Mouse (Mus musculus) heart, embryonic 15.5 days (tissue): ENCODE measurements at regions not wholly inside any gene's neighbourhood (a gene's known extent, or its start where the extent isn't known, plus 50 kb on each side); places are given as distances from the start of the nearest gene placed in this dataset.

ENCODE experiments used
- ATAC-seq: fragments of 200-750 bp; cut with Nextera tagmentation; replicated peaks from 2 replicates; pipeline ENCODE4 v1.8.0; 2017; ENCODE audit warnings: low read depth, moderate TSS enrichment; ENCODE audit not compliant: insufficient number of reproducible peaks, insufficient read depth, low FRiP score
- H3K27ac ChIP-seq: fragments of 300-500 bp; sonication (generic); 2 replicates; pipeline ENCODE4 v1.5.1; 2015; ENCODE audit warnings: mild to moderate bottlenecking, inconsistent platforms
- H3K27me3 ChIP-seq: fragments of 300-500 bp; sonication (generic); 2 replicates; pipeline ENCODE4 v1.6.1; 2015; ENCODE audit warnings: inconsistent platforms
- H3K36me3 ChIP-seq: fragments of 300-500 bp; sonication (generic); 2 replicates; pipeline ENCODE4 v1.6.1; 2015; ENCODE audit warnings: mild to moderate bottlenecking, inconsistent platforms
- H3K4me1 ChIP-seq: fragments of 300-500 bp; sonication (generic); replicated peaks from 2 replicates; pipeline ENCODE4 v1.6.1; 2015; ENCODE audit warnings: inconsistent platforms
- H3K4me2 ChIP-seq: fragments of 300-500 bp; sonication (generic); 2 replicates; pipeline ENCODE4 v1.6.1; 2015; ENCODE audit warnings: inconsistent platforms, mild to moderate bottlenecking, moderate library complexity
- H3K4me3 ChIP-seq: fragments of 300-500 bp; sonication (generic); 2 replicates; pipeline ENCODE4 v1.5.1; 2015; ENCODE audit warnings: mild to moderate bottlenecking, inconsistent platforms
- H3K9ac ChIP-seq: fragments of 300-500 bp; sonication (generic); 2 replicates; pipeline ENCODE4 v1.6.1; 2015; ENCODE audit warnings: mild to moderate bottlenecking, inconsistent platforms
- H3K9me3 ChIP-seq: fragments of 300-500 bp; sonication (generic); replicated peaks from 2 replicates; pipeline ENCODE4 v1.6.1; 2016; ENCODE audit warnings: inconsistent platforms
- WGBS: fragments of 180-500 bp; shearing (Covaris S2); methylation state at CpG from one replicate; pipeline ENCODE4 v1.1.7; 2015; ENCODE audit warnings: mixed read lengths; 5-methylcytosine and 5-hydroxymethylcytosine counted together

GRCm38 (mm10) chr11:17768345-17768759 is 185.3 kb downstream of the Etaa1 start:
- Histone ChIP-seq H3K4me1 (peaks cover 17% of the 10 kb centered on the region), H3K9me3 (no peaks in the 10 kb centered on the region), H3K27me3 (no peaks in the 10 kb centered on the region), H3K27ac (peak overlapping the region; percentile 62), H3K4me2 (no peak overlapping the region), H3K4me3 (no peak overlapping the region), H3K9ac (no peak overlapping the region), H3K36me3 (no peaks in the 10 kb centered on the region)
- peak; percentile 89 for ATAC-seq

GRCm38 (mm10) chr11:17768837-17769466 is 184.7 kb downstream of the Etaa1 start:
- 32% methylated on average over 4 of the region's 4 CpGs for WGBS
- peak overlapping the region; percentile 62 for H3K27ac ChIP-seq
- H3K4me1 ChIP-seq, result peaks cover 17% of the 10 kb centered on the region
- H3K4me3 ChIP-seq, result no peak overlapping the region
- no peaks in the 10 kb centered on the region for H3K27me3 ChIP-seq
- no peaks in the 10 kb centered on the region for H3K9me3 ChIP-seq
- no peak for ATAC-seq
- no peaks in the 10 kb centered on the region for H3K36me3 ChIP-seq
- no peak overlapping the region for H3K9ac ChIP-seq
- H3K4me2 ChIP-seq, result no peak overlapping the region

DNA sequence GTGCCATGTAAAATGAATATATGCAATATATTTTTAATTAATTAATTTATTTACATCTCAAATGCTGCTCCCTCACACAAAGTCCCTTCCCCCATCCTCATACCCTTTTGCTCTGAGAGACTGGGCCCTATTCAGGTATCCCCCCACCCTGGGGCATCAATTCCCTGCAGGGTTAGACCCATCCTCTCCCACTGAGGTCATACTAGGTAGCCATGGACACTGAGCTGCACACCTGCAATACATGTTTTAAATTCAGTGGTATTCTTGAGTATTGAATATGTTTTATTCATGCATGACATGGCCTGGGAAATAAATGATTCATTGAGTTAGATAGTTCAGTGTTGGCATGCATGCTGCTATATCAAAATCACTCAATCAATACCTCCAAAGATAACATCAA is 156.0 kb downstream of the Etaa1 start:
- ATAC-seq, result no peak

DNA sequence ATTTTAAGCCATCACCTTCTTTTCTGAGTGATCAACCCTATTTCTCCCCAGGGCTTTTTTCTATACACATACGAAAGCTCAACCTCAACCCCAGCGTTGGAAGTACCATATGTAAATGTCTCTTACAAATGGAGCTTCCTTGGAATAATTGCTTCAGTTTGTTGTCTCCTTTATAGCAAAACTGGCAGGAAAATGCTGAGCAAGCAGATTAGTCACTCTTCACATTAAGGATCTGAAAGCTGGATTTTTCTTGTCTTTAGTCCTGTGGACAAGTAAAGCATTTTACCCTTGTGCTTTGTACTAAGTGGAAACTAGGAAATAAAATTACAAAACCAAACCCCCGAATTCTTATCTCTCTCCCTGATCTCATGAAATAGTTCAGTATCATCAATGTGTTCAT is 145.8 kb downstream of the Etaa1 start:
- H3K4me1 ChIP-seq, result no peaks in the 10 kb centered on the region
- H3K4me2 ChIP-seq, result no peak overlapping the region
- H3K36me3 ChIP-seq, result no peaks in the 10 kb centered on the region
- no peak for ATAC-seq
- 78% methylated on average over 3 of the region's 3 CpGs for WGBS
- H3K9ac ChIP-seq, result no peak overlapping the region
- no peak overlapping the region for H3K27ac ChIP-seq
- no peaks in the 10 kb centered on the region for H3K27me3 ChIP-seq
- H3K4me3 ChIP-seq, result no peak overlapping the region
- H3K9me3 ChIP-seq, result no peaks in the 10 kb centered on the region

More for the DNA sequence above, 156.0 kb downstream of the Etaa1 start:
- no peaks in the 10 kb centered on the region for H3K27me3 ChIP-seq
- H3K9me3 ChIP-seq, result no peaks in the 10 kb centered on the region
- H3K4me3 ChIP-seq, result no peak overlapping the region
- H3K4me1 ChIP-seq, result no peaks in the 10 kb centered on the region
- H3K36me3 ChIP-seq, result no peaks in the 10 kb centered on the region
- no peak overlapping the region for H3K4me2 ChIP-seq
- H3K27ac ChIP-seq, result no peak overlapping the region
- no peak overlapping the region for H3K9ac ChIP-seq

DNA sequence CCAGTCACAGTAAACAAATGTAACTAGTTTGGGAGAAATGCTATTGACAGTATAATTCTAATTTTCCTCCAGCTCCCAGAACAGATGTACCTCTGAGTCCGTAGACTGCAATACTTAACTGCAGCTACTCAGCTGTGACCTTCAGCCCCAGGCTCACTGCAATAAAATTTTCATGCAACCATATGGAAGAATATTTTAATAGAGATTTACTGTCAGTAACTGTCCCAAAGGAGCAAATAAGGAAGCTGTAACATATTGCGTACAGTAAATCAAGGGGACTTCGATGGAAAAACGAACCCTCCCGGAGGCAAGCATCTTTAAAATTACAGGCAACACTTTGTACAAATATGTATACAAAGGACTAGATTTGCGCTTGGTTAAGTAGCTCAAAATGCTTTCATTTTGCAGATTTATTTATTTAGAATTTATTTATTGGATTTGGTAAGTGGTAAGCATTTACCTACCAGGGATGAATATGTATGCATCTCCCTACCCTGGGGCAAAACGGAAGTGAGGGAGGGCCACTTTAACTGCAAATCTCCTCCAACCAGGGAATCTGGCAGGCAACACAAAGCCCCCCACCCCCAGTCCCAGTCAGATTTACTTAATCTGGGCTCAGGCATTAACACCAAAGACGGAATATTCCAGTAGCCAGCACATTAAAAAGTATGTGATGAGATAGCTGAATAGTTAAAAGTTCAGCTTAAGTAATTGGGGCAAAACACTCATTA is 141.7 kb downstream of the Etaa1 start:
- WGBS, result 79% methylated on average over 8 of the region's 8 CpGs

DNA sequence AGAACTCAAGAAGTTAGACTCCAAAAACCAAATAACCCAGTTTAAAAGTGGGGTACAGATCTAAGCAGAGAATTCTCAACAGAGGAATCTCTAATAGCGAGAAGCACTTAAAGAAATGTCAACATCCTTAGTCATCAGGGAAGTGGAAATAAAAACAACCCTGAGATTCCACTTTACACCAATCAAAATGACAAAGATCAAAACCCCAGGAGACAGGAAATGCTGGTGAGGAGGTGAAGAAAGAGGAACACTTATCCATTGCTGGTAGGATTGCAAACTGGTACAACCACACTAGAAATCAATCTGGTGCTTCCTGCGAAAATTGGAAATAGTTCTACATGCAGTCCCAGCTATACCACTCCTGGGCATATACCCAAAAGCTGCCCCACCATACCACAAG is 111.0 kb downstream of the Etaa1 start:
- H3K4me3 ChIP-seq, result no peak overlapping the region
- H3K27me3 ChIP-seq, result no peaks in the 10 kb centered on the region
- no peak overlapping the region for H3K4me2 ChIP-seq
- no peak overlapping the region for H3K27ac ChIP-seq
- no peak for ATAC-seq
- no peak overlapping the region for H3K9ac ChIP-seq
- no peaks in the 10 kb centered on the region for H3K36me3 ChIP-seq
- 57% methylated on average over 2 of the region's 2 CpGs for WGBS
- no peaks in the 10 kb centered on the region for H3K4me1 ChIP-seq
- no peaks in the 10 kb centered on the region for H3K9me3 ChIP-seq

More for the DNA sequence above, 141.7 kb downstream of the Etaa1 start:
- ATAC-seq, result no peak
- Histone ChIP-seq H3K4me1 (no peaks in the 10 kb centered on the region), H3K9ac (no peak overlapping the region), H3K4me2 (no peak overlapping the region), H3K4me3 (no peak overlapping the region), H3K9me3 (no peaks in the 10 kb centered on the region), H3K27me3 (no peaks in the 10 kb centered on the region), H3K36me3 (no peaks in the 10 kb centered on the region), H3K27ac (no peak overlapping the region)

GRCm38 (mm10) chr11:17852405-17852804 is 101.3 kb downstream of the Etaa1 start:
- Histone ChIP-seq H3K4me3 (no peak overlapping the region), H3K9me3 (no peaks in the 10 kb centered on the region), H3K36me3 (no peaks in the 10 kb centered on the region), H3K4me1 (no peaks in the 10 kb centered on the region), H3K27ac (no peak overlapping the region), H3K27me3 (no peaks in the 10 kb centered on the region), H3K9ac (no peak overlapping the region), H3K4me2 (no peak overlapping the region)
- ATAC-seq, result no peak
- WGBS, result 50% methylated on average over 7 of the region's 7 CpGs

- no peak for ATAC-seq
- 80% methylated on average over 8 of the region's 8 CpGs for WGBS
These were observed 100.3 kb downstream of the Etaa1 start for GRCm38 (mm10) chr11:17853246-17853804.

GRCm38 (mm10) chr11:17853832-17854231 is 99.8 kb downstream of the Etaa1 start:
- Histone ChIP-seq H3K9me3 (no peaks in the 10 kb centered on the region), H3K27me3 (no peaks in the 10 kb centered on the region), H3K36me3 (no peaks in the 10 kb centered on the region), H3K4me1 (no peaks in the 10 kb centered on the region), H3K4me3 (no peak overlapping the region), H3K27ac (no peak overlapping the region), H3K4me2 (no peak overlapping the region), H3K9ac (no peak overlapping the region)
- no peak for ATAC-seq
- WGBS, result 75% methylated on average over 3 of the region's 3 CpGs

More at GRCm38 (mm10) chr11:17853246-17853804, 100.3 kb downstream of the Etaa1 start:
- Histone ChIP-seq H3K27ac (no peak overlapping the region), H3K27me3 (no peaks in the 10 kb centered on the region), H3K36me3 (no peaks in the 10 kb centered on the region), H3K4me3 (no peak overlapping the region), H3K9ac (no peak overlapping the region), H3K9me3 (no peaks in the 10 kb centered on the region), H3K4me2 (no peak overlapping the region), H3K4me1 (no peaks in the 10 kb centered on the region)

DNA sequence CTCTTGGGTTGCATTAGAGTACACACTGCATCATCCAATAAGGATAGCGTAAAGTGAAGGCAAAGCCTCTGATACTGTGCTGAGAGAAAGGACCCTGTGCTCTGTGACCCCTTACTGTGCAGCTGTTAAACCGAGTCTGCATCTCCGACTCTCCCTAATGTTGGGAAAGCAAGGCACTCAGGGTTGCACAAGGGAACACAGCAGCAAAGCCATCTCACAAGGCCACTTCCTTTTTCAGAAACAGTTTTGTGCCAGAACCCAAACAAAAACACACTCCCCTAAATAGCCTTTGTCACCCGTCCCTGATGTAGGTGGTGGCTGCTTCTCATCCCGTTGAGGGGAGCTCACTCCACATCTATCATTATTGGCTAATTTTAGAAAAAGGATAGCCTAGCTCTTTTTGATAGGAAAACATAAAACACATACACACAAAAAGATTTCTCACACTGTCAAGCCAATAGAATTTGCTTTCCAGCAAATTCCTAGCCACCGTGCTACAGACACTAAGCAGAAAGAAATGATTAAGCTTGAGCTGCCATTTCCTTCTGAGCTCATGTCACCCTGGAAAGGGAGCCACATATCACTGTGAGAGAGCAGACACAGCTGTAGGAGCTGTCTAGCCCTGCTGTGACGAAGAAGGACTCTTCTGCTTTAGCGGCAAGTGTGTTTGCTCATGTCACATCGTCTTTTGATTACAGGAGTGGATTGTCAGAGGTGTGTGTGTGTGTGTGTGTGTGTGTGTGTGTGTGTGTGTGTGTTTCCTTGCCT is 94.1 kb downstream of the Etaa1 start:
- H3K27me3 ChIP-seq, result no peaks in the 10 kb centered on the region
- H3K4me3 ChIP-seq, result no peak overlapping the region
- H3K27ac ChIP-seq, result peak overlapping the region; percentile 25; the same call in 1 of the 2 replicates
- WGBS, result 16% methylated on average over 9 of the region's 9 CpGs
- no peaks in the 10 kb centered on the region for H3K9me3 ChIP-seq
- no peak overlapping the region for H3K9ac ChIP-seq
- H3K4me2 ChIP-seq, result peak overlapping the region; percentile 17; the same call in 1 of the 2 replicates
- H3K4me1 ChIP-seq, result peaks cover 7% of the 10 kb centered on the region; the same call in 1 of the 2 replicates
- no peaks in the 10 kb centered on the region for H3K36me3 ChIP-seq
- ATAC-seq, result peak; percentile 47; the same call in 1 of the 2 replicates

- Histone ChIP-seq H3K9ac (no peak overlapping the region), H3K9me3 (no peaks in the 10 kb centered on the region), H3K27me3 (no peaks in the 10 kb centered on the region), H3K27ac (no peak overlapping the region), H3K36me3 (no peaks in the 10 kb centered on the region), H3K4me2 (no peak overlapping the region), H3K4me3 (no peak overlapping the region), H3K4me1 (peaks cover 5% of the 10 kb centered on the region; the same call in 1 of the 2 replicates)
- WGBS, result 24% methylated on average over 4 of the region's 4 CpGs
- ATAC-seq, result no peak
These were observed 88.8 kb downstream of the Etaa1 start for GRCm38 (mm10) chr11:17864833-17865397.
